Mouse (Mus musculus) left cerebral cortex, adult 2 months (tissue): Measurements from ENCODE around the gene Dock1. TPM values are rescaled to one million over a fixed set of nuclear protein-coding genes. Genes with fewer than 3 reads are reported as not detected.

ENCODE experiments used
- DNase-seq, 2 experiments: peaks; one replicate each; pipeline ENCODE4 v3.0.0; 2021 to 2022; ENCODE audit warnings: low spot score in 2 of 2, mixed read lengths in 1 of 2; ENCODE audit errors: extremely low spot score in 1 of 2
- H3K27ac ChIP-seq: fragments of 200-600 bp; 2 replicates; pipeline ENCODE4 v1.8.1; 2022
- H3K4me3 ChIP-seq: fragments of 200-600 bp; 2 replicates; pipeline ENCODE4 v1.8.1; 2022
- CTCF ChIP-seq: fragments of 200-600 bp; IDR thresholded peaks from 2 replicates; pipeline ENCODE4 v1.8.1; 2022; ENCODE audit warnings: antibody characterized with exemption, mild to moderate bottlenecking, moderate library complexity
- intact Hi-C: fragments of 180-260 bp; cut with DNase I; formaldehyde crosslinking; loops from one replicate; pipeline ENCODE4 v1.15.1; 2025
- total RNA-seq, 2 experiments: library from RNA; stranded (reverse); gene quantifications; 2 replicates each; pipeline ENCODE4 v1.2.3; 2021

Dock1 gene
- total RNA-seq, 2 experiments from 2014 or later = 21.7 to 22.4 TPM

DNA sequence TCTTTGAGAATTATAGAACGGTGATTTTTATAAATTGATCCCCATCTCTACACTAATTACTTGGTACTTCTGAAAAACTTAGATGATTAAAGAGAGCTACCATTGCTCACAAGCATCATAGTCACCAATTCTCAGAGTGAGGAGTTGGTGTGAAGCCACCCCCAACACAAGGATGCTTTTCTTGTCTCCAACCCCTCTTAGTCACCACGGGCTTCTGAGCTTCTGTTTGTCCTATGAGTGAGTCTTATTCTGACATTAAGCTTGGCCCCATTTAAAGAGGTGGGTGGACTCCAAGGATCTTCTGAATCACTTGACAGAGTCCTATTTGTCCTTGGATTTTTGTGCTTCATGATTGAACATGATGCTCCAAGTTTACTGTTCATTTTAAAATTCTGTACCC, 551.0 kb downstream of the Dock1 start:
- no peak for TF ChIP-seq CTCF
- DNase-seq = no peak

More for the DNA sequence above, 551.0 kb downstream of the Dock1 start:
- intact Hi-C loops = no loop called here
- Histone ChIP-seq H3K27ac (no peak overlapping the region), H3K4me3 (no peak overlapping the region)
